Mouse (Mus musculus) CD4-positive, CD25-positive, alpha-beta regulatory T cell, adult 4 months (primary cell): ENCODE measurements around the gene Gm28035. TPM values are rescaled to one million over a fixed set of nuclear protein-coding genes. Genes with fewer than 3 reads are reported as not detected.
A peak's percentile ranks its signal among the peaks of the same experiment; 100 is the strongest.

Experiments
- ATAC-seq: one replicate; pipeline ENCODE4 v1.8.0; 2017
- polyA plus RNA-seq, 2 experiments: library from polyadenylated mRNA; unstranded; fragments of 100-300 nt; shearing (Covaris generic); gene quantifications; one replicate each; pipeline ENCODE4 v1.2.1; 2017

Gm28035 gene
- polyA plus RNA-seq, 2 experiments from 2014 or later = 0.25 TPM; not detected in 1

GRCm38 (mm10) chr2:30238906-30239465 is 1.4 kb upstream of the Gm28035 start:
- ATAC-seq = no peak

GRCm38 (mm10) chr2:30239777-30240176 is 590 bp upstream of the Gm28035 start:
- ATAC-seq = no peak

GRCm38 (mm10) chr2:30242509-30242908 is 2.1 kb downstream of the Gm28035 start:
- no peak for ATAC-seq

GRCm38 (mm10) chr2:30243391-30243790 is 3.0 kb downstream of the Gm28035 start:
- no peak for ATAC-seq

GRCm38 (mm10) chr2:30244595-30245178 is 4.3 kb downstream of the Gm28035 start:
- no peak for ATAC-seq

GRCm38 (mm10) chr2:30247036-30247435 is 6.7 kb downstream of the Gm28035 start:
- no peak for ATAC-seq

GRCm38 (mm10) chr2:30247681-30248080 is 7.3 kb downstream of the Gm28035 start:
- ATAC-seq = no peak

- ATAC-seq = no peak
Observed at GRCm38 (mm10) chr2:30249182-30249581, 8.8 kb downstream of the Gm28035 start.

GRCm38 (mm10) chr2:30250166-30251128 is 10.1 kb downstream of the Gm28035 start:
- ATAC-seq = no peak

- ATAC-seq = peak; percentile 93
Observed at GRCm38 (mm10) chr2:30251417-30252104, 11.2 kb downstream of the Gm28035 start.

GRCm38 (mm10) chr2:30252521-30252920 is 12.2 kb downstream of the Gm28035 start:
- ATAC-seq = no peak

GRCm38 (mm10) chr2:30253809-30254208 is 13.4 kb downstream of the Gm28035 start:
- ATAC-seq = peak; percentile 48

GRCm38 (mm10) chr2:30255631-30256395 is 15.4 kb downstream of the Gm28035 start:
- no peak for ATAC-seq

- no peak for ATAC-seq
Observed at GRCm38 (mm10) chr2:30256616-30257350, 16.4 kb downstream of the Gm28035 start.

- ATAC-seq = no peak
Observed at GRCm38 (mm10) chr2:30257699-30258460, 17.5 kb downstream of the Gm28035 start.

GRCm38 (mm10) chr2:30258600-30258999 is 18.2 kb downstream of the Gm28035 start:
- peak; percentile 52 for ATAC-seq

- no peak for ATAC-seq
Observed at GRCm38 (mm10) chr2:30259131-30260064, 19.0 kb downstream of the Gm28035 start.

GRCm38 (mm10) chr2:30261064-30261736 is 20.8 kb downstream of the Gm28035 start:
- ATAC-seq = no peak
